Mouse (Mus musculus) MEL (cell line): ENCODE measurements at regions not wholly inside any gene's neighbourhood (a gene's known extent, or its start where the extent isn't known, plus 50 kb on each side); places are given as distances from the start of the nearest gene placed in this dataset.

Experiments used
- CTCF ChIP-seq, 3 experiments: IDR thresholded peaks in 2 of 3; conservative IDR thresholded peaks in 1 of 3; 2 replicates each; pipeline ENCODE4 v1.5.1; 2011 to 2012; ENCODE audit warnings: low read length in 3 of 3, low read depth in 2 of 3, mild to moderate bottlenecking in 2 of 3, improper control_type of control experiment in 1 of 3, inconsistent platforms in 1 of 3, mixed read lengths in 1 of 3, moderate library complexity in 1 of 3; ENCODE audit not compliant: control insufficient read depth in 1 of 3, insufficient read depth in 1 of 3, poor library complexity in 1 of 3, severe bottlenecking in 1 of 3
- MAFK ChIP-seq: IDR thresholded peaks from 2 replicates; pipeline ENCODE4 v1.6.1; 2011; ENCODE audit warnings: low read depth, mild to moderate bottlenecking, low read length, improper control_type of control experiment, borderline replicate concordance
- MAZ ChIP-seq: IDR thresholded peaks from 2 replicates; pipeline ENCODE4 v1.6.1; 2012; ENCODE audit warnings: low read depth, mild to moderate bottlenecking, inconsistent platforms, low read length, improper control_type of control experiment
- MYC ChIP-seq: IDR thresholded peaks from 2 replicates; pipeline ENCODE4 v1.6.1; 2011; ENCODE audit warnings: low read depth, mild to moderate bottlenecking, low read length, improper control_type of control experiment, moderate library complexity
- TBP ChIP-seq: IDR thresholded peaks from 2 replicates; pipeline ENCODE4 v1.8.0; 2011; ENCODE audit warnings: low read depth, low read length, improper control_type of control experiment
- USF1 ChIP-seq: IDR thresholded peaks from 2 replicates; pipeline ENCODE4 v1.6.1; 2014; ENCODE audit warnings: low read depth, mild to moderate bottlenecking, inconsistent platforms, low read length, improper control_type of control experiment, moderate library complexity

- TF ChIP-seq MAFK (no peak), CTCF (IDR thresholded peaks at IDR 0.05 in 2 of 3, conservative IDR thresholded peaks at IDR 0.05 in 1 of 3; ENCODE audit: control insufficient read depth in 1 of 3, insufficient read depth in 1 of 3, low read depth in 2 of 3, low read length in 3 of 3, poor library complexity in 1 of 3, severe bottlenecking in 1 of 3) (no peak), TBP (no peak), MAZ (no peak), MYC (no peak), USF1 (no peak)
Measured at GRCm38 (mm10) chr4:10035336-10035735, 839.0 kb upstream of the 2610301B20Rik start.
